Mouse (Mus musculus): ENCODE measurements around the gene Yipf1.

Gene Yipf1

DNA sequence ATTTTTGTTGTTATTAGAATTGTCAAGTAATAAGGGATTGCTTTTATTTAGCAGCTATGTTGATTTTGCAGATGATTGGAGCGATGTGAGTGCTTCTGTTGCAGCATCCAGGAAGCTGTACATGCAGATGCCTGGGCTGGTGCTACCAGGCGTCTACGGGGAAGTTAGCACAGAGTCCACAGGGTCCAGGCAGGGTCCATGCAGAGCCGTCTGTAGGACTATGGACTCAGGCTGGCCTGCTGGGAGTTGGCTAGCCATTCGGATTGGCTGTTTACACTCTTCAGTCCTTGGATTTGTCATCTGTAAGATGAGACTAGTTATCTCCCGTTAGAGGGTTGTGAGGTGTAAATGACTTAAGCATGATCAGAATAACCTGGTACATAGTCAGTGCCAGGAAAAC lies 64.8 kb downstream of the Yipf1 start:
- DNase-seq = no peak

- no peak for DNase-seq
Observed at GRCm38 (mm10) chr4:107380871-107381270, 66.7 kb downstream of the Yipf1 start.

DNA sequence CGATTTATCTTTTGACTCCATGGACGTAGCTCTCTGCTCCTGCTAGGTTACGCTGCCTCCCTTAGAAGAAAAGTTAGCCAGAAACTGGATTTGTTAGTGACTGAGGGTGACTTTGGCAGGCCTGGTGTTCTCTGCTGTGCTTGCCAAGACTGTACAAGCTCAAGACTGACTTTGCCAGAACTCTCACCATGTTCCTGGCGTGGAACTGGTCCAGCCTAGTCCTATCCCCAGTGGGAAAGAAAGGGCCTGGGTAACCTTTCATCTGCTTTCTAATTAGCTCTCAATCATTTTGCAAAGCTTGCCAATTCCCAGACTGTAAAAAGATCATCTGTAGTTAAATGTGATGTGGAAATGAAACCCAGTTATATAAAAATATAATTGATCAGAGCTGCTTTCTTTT lies 72.9 kb downstream of the Yipf1 start:
- no peak for DNase-seq

DNA sequence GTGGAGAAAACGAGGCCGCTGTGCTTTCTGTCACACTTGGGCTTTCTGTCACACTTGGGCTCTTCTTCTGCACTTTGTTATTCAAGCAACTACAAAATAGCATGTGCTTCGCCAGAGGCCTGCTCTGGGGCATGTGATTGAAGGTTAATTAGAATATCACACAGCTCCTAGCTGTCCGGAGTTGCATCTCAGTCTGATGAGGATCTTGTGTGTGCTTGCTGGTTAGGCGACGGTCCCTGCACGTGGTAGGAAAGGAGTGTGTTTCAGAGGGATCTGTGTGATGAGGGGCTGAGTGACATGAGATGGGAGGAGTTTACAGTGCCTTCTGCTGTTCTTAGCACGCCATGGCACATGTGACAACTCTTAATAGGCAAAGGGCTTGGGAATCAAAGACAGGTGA lies 73.3 kb downstream of the Yipf1 start:
- no peak for DNase-seq

- no peak for DNase-seq
Observed at GRCm38 (mm10) chr4:107388291-107388690, 74.1 kb downstream of the Yipf1 start.

GRCm38 (mm10) chr4:107389345-107389744 lies 75.2 kb downstream of the Yipf1 start:
- no peak for DNase-seq

GRCm38 (mm10) chr4:107393771-107394170 lies 79.6 kb downstream of the Yipf1 start:
- DNase-seq = no peak

Measured in thymus, adult 18-20 months (tissue).